Mouse (Mus musculus) heart, adult 11 months (tissue): ENCODE results near the gene Olfr126.
A peak's percentile ranks its signal among the peaks of the same experiment; 100 is the strongest.

Experiments
- DNase-seq: peaks from one replicate; pipeline ENCODE4 v3.0.0; 2022

Olfr126 gene

GRCm38 (mm10) chr17:37847183-37847582, at the start of gene Olfr126:
Olfr126 (plus strand) TSS chr17:37847483.
- no peak for DNase-seq

DNA sequence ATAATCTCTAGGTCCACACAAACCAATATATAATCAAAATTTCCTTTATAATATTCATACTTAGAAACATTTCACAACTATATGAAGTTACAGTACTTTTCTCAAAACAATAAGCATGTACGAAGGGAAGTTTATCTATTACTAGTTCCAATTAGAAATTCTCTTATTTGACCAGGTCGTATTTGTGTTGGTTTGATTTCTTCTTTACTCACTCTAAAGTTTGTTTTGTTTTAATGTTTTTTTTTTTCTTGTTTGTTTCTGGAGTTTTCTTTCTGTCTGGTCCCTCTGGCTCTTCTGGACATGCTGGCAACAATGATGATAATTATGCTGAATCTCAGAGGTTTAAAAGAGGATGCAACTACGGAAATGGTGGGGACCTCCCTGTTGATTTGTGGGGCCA, 47.7 kb upstream of the Olfr126 start, which contains the start of gene Olfr124:
Gene Olfr124, plus strand, starts transcription at position 301 of the 400 bp plus-strand sequence.
- DNase-seq, result no peak

GRCm38 (mm10) chr17:37832649-37833048, 14.6 kb upstream of the Olfr126 start, which contains the start of gene Olfr125:
Olfr125 (plus strand) TSS chr17:37832949.
- no peak for DNase-seq

DNA sequence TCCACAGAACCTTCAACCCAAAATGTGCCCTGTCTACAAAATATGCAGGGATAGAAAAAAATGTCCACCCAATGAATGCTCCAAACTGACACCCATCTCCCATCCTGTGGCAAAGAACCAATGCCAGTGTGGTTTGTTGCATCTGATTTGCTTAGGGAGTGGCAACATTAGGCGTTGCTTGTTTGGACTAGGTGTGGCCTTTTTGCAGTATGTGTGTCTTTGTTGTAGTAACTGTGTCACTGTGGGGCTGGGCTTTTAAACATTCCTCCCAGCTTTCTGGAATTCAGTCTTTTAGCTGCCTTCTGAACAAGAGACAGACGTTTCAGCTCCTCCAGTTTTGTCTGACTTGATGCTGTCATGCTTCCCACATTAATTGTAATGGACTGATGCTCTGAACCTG, 16.6 kb downstream of the Olfr126 start:
- no peak for DNase-seq

- DNase-seq, result peak; percentile 76
These were observed 22.5 kb downstream of the Olfr126 start for GRCm38 (mm10) chr17:37869676-37870205.

GRCm38 (mm10) chr17:37873830-37874229, 26.5 kb downstream of the Olfr126 start:
- no peak for DNase-seq

DNA sequence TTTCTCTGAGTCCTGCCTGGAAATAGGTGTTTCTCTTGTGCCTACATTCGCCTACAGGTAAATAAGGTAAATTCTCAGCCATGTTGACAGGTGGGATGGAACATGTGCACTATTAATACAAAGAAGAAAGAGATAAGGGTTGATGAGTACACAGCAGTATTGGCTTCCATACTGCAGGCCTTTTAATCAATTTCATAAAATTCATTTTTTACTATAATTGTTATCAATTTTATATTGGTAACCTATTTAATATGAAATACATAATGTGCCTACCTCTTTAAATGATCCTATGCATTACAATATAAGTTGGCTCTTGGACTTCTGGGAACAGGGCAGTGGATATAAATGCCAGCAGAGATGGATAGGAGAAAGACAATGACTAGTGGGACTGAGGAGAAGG, 52.9 kb downstream of the Olfr126 start, which contains the start of gene Olfr127:
Gene Olfr127, plus strand, starts transcription at position 301 of the 400 bp plus-strand sequence.
- DNase-seq, result no peak
